Mouse (Mus musculus) frontal cortex, adult (tissue): ENCODE measurements around the gene Mthfsl.
"Not testable (repeated sequence)": the region's sequence is repeated elsewhere in the genome, so short reads cannot be mapped to it uniquely, and the experiment has no call there.

Source experiments
- ATAC-seq: cut with Nextera tagmentation; 2 replicates; pipeline ENCODE4 v1.9.2; 2017; ENCODE audit warnings: mild to moderate bottlenecking, moderate library complexity, mixed read lengths; ENCODE audit not compliant: low TSS enrichment

The Mthfsl gene

GRCm38 (mm10) chr9:88691307-88691706 lies 28.8 kb downstream of the Mthfsl start:
- ATAC-seq: not testable (repeated sequence)

DNA sequence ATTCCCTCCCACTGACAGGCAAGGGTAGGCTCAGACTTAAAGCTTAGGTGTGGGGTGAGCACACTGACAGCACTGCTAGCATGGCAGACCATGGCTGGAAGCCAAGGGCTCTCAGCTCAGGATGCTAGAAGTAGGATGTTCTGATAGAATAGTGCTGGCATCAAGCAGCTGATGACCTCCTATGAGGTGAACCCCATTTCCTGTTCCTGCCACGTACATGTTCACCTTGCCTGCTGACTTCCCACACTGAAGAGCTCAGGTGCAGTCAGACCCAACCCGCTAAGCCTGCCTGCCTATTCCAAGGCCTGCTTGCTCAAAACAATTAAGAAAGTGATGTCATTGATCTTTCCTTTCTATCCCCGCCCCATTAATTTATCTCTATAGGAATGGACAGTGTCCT lies 30.6 kb downstream of the Mthfsl start:
- not testable (repeated sequence) for ATAC-seq

GRCm38 (mm10) chr9:88686719-88687118 lies 33.4 kb downstream of the Mthfsl start:
- ATAC-seq: not testable (repeated sequence)

DNA sequence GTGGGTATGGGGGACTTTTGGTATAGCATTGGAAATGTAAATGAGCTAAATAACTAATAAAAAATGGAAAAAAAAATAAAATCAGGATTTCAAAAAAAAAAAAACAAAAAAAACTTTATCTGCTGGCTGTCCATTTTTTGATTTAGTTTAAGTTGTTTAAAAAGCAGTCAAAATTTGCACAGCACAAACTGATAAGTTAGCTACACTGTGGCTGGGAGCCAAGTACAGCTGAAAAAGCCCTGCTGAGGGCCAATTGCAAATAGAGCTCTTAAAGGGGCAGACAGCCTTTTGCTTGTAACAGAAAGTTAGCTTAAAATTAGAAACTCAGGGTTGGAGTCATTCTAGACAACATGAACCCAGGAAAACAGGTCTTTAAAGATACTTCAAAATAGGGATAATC lies 61.8 kb downstream of the Mthfsl start:
- not testable (repeated sequence) for ATAC-seq

DNA sequence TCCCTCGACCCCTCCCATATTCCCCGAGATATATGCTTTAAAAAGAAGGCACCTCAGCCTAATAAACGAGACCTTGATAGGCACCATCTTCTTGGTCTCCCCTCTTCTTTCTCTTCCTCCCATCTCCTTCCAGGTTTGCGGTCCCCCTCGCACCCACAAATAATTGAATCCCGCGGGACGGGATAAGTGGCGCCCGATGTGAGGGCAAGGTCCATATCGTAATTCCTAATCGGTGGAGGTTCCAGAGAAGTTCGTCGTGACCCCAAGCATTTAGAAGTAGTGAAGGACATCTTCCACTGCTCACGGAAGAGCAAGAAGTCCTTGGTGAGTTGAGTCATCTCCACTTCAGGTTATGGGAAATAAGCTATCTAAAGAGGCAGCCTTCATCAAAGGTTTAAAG lies 69.4 kb downstream of the Mthfsl start:
- not testable (repeated sequence) for ATAC-seq
